Mouse (Mus musculus) intestine, embryonic 14.5 days (tissue): ENCODE data around the gene Ms4a5. TPM values are rescaled to one million over a fixed set of nuclear protein-coding genes. Genes with fewer than 3 reads are reported as not detected.
"Not testable (repeated sequence)": the region's sequence is repeated elsewhere in the genome, so short reads cannot be mapped to it uniquely, and the experiment has no call there.

ENCODE experiments used
- ATAC-seq: fragments of 200-750 bp; cut with Nextera tagmentation; replicated peaks from 2 replicates; pipeline ENCODE4 v1.8.0; 2017; ENCODE audit warnings: low read depth, moderate number of reproducible peaks, moderate TSS enrichment, moderate library complexity; ENCODE audit not compliant: low FRiP score, low TSS enrichment
- DNase-seq: peaks from one replicate; pipeline ENCODE4 v3.0.0-alpha.2; 2018; ENCODE audit warnings: low spot score
- H3K27ac ChIP-seq: fragments of 300-500 bp; sonication (generic); 2 replicates; pipeline ENCODE4 v1.5.1; 2014; ENCODE audit warnings: low read depth, mild to moderate bottlenecking, control low read depth
- H3K27me3 ChIP-seq: fragments of 300-500 bp; sonication (generic); replicated peaks from 2 replicates; pipeline ENCODE4 v1.6.1; 2014; ENCODE audit warnings: low read length, control low read depth; ENCODE audit not compliant: control insufficient read depth, insufficient read depth
- H3K36me3 ChIP-seq: fragments of 300-500 bp; sonication (generic); 2 replicates; pipeline ENCODE4 v1.6.1; 2014; ENCODE audit warnings: low read length, control low read depth; ENCODE audit not compliant: control insufficient read depth, insufficient read depth
- H3K4me1 ChIP-seq: fragments of 300-500 bp; sonication (generic); replicated peaks from 2 replicates; pipeline ENCODE4 v1.6.1; 2014; ENCODE audit warnings: low read length, control low read depth, mixed read lengths; ENCODE audit not compliant: control insufficient read depth, insufficient read depth
- H3K4me2 ChIP-seq: fragments of 300-500 bp; sonication (generic); 2 replicates; pipeline ENCODE4 v1.6.1; 2014; ENCODE audit warnings: low read length
- H3K4me3 ChIP-seq: fragments of 300-500 bp; sonication (generic); 2 replicates; pipeline ENCODE4 v1.5.1; 2014; ENCODE audit warnings: low read depth, low read length, control low read depth, mixed read lengths
- H3K9ac ChIP-seq: fragments of 300-500 bp; sonication (generic); 2 replicates; pipeline ENCODE4 v1.6.1; 2014; ENCODE audit warnings: mild to moderate bottlenecking, low read length
- H3K9me3 ChIP-seq: fragments of 300-500 bp; sonication (generic); 2 replicates; pipeline ENCODE4 v1.6.1; 2016; ENCODE audit warnings: low read length, control low read depth; ENCODE audit not compliant: control insufficient read depth
- WGBS: fragments of 180-500 bp; shearing (Covaris S2); extraction: QIAGEN DNeasy Blood & Tissue Kit; methylation state at CpG from one replicate; pipeline ENCODE4 v1.1.7; 2014; 5-methylcytosine and 5-hydroxymethylcytosine counted together
- polyA plus RNA-seq: library from polyadenylated mRNA; unstranded; fragments of >200 nt; fragmentation: Nextera tagmentation; extraction: Ambion mirVana; gene quantifications from 2 replicates; pipeline ENCODE4 v1.2.1, GENCODE M21; 2014

The Ms4a5 gene
- polyA plus RNA-seq, 1 experiment from 2014 or later, result not detected

DNA sequence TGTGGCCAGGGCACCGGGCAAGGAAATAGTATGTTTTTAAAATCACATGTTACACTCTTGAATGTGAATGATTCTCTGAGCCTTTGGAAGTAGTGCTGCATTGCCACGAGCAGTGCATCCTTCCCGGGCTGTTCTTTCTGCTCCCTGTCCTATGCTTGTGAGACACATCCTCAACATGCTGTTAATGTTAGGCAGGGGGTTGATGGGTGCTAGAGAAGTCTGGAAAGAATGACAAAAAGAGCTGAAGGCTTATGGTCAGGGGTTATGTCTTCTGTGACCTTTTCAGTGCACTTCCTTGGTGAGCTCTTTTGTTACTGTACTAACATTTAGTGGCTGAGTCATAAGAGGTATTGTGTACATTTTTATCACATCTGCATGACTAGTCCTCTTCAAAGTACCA, 3.5 kb downstream of the Ms4a5 start:
- H3K27me3 ChIP-seq, result no peaks in the 10 kb centered on the region
- no peak overlapping the region for H3K27ac ChIP-seq
- no peak overlapping the region for H3K4me2 ChIP-seq
- ATAC-seq (no peak), DNase-seq (no peak)
- no peak overlapping the region for H3K4me3 ChIP-seq
- no peaks in the 10 kb centered on the region for H3K36me3 ChIP-seq
- H3K4me1 ChIP-seq, result peaks cover 12% of the 10 kb centered on the region; the same call in 1 of the 2 replicates
- no peaks in the 10 kb centered on the region for H3K9me3 ChIP-seq
- H3K9ac ChIP-seq, result no peak overlapping the region
- 74% methylated on average over 3 of the region's 3 CpGs for WGBS

DNA sequence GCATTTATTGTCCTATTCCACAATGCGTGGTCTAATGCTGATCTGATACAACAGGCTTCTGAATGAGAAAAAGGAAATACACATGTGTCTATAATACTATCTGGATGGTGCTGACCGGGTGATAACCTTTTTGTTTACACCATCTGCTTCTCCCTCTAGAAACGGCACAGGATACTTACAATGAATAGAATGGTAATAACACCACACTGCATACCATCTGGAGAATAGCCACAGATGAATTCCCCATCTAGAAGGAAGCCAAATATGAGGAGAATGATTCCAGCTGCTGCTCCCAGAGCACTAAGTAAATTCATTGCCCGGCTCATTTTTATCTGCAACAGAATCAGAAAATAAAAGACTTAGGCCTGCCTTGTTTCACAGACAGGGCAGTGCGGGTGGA, 7.2 kb downstream of the Ms4a5 start:
- H3K9me3 ChIP-seq, result no peaks in the 10 kb centered on the region
- no peak overlapping the region for H3K4me3 ChIP-seq
- H3K27ac ChIP-seq, result peak overlapping the region; percentile 69; the same call in 1 of the 2 replicates
- ATAC-seq, result 0 out of 2 replicates have a peak, but pooled peaks have one; percentile 43
- H3K9ac ChIP-seq, result no peak overlapping the region
- H3K36me3 ChIP-seq, result no peaks in the 10 kb centered on the region
- 17% methylated on average over 5 of the region's 5 CpGs for WGBS
- H3K27me3 ChIP-seq, result no peaks in the 10 kb centered on the region
- no peak overlapping the region for H3K4me2 ChIP-seq
- peaks cover 12% of the 10 kb centered on the region; the same call in 1 of the 2 replicates for H3K4me1 ChIP-seq
- DNase-seq, result no peak

GRCm38 (mm10) chr19:11266956-11267355, 16.7 kb downstream of the Ms4a5 start:
- WGBS, result 75% methylated on average over 4 of the region's 4 CpGs
- no peaks in the 10 kb centered on the region for H3K9me3 ChIP-seq
- no peaks in the 10 kb centered on the region for H3K27me3 ChIP-seq

GRCm38 (mm10) chr19:11266052-11266845, 17.4 kb downstream of the Ms4a5 start, which contains the start of gene Ms4a1:
Gene Ms4a1 (minus strand): TSS chr19:11266241.
- no peaks in the 10 kb centered on the region for H3K9me3 ChIP-seq
- no peak within 1 kb of the TSS for H3K27ac ChIP-seq
- no peak within 1 kb of the TSS for H3K4me2 ChIP-seq
- DNase-seq, result no peak
- H3K4me1 ChIP-seq, result no peaks in the 10 kb centered on the region
- H3K27me3 ChIP-seq, result no peaks in the 10 kb centered on the region
- H3K4me3 ChIP-seq, result no peak within 1 kb of the TSS
- H3K9ac ChIP-seq, result no peak within 1 kb of the TSS
- ATAC-seq, result no peak
- WGBS, result 82% methylated on average over 8 of the region's 8 CpGs
- no peaks in the 10 kb centered on the region for H3K36me3 ChIP-seq

More at GRCm38 (mm10) chr19:11266956-11267355, 16.7 kb downstream of the Ms4a5 start:
- Histone ChIP-seq H3K4me3 (no peak overlapping the region), H3K36me3 (no peaks in the 10 kb centered on the region), H3K9ac (no peak overlapping the region), H3K4me2 (no peak overlapping the region), H3K4me1 (no peaks in the 10 kb centered on the region), H3K27ac (no peak overlapping the region)
- ATAC-seq, result no peak
- DNase-seq, result no peak

DNA sequence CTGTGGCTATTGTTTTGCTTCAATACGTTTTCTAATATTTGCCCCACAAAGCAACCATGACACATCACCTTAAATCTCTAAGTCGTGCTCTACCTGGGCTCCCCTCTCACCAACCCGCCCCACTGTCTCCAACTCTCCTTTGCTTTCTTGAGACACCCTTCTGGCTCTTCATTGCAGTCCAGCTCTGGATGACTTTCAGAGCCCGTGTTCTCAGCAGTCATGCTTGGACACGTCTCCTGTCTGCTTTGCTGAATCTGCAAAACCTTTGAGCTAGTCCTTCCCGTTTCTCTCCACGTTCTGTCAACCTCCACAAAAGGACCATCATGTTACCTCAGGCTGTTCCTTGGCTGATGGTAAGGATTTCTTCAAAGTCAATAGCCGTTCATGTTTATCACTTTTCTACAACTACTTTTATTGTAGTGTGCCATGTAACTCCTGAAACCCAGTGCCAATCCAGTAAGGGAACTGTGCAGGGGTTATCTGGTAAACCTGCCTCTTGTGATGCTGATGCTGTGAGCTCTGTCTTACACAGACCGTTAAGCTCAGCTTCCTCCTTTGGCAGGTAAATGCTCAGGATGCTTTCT, 19.0 kb downstream of the Ms4a5 start:
- no peak for DNase-seq

DNA sequence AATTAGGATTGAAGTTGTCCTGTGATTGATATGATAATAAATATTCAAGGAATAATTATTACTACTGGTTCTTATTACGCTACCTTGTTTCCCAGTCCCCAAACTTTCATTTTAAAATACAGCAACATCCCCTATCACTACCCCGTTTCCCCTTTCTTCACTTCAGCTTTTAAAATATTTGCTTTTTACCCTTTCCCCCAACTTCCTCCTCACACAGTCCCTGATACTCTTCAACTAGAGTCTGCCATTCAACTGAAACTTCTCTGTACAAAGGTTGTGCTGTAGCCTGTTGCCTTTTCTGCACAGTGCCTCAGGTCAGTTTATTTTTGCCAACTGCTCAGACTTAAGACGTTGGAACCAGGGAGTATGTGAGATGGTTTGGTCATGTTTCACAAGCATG, 20.1 kb downstream of the Ms4a5 start:
- Histone ChIP-seq H3K27ac (no peak overlapping the region), H3K27me3 (no peaks in the 10 kb centered on the region), H3K9me3 (no peaks in the 10 kb centered on the region), H3K36me3 (no peaks in the 10 kb centered on the region), H3K4me1 (no peaks in the 10 kb centered on the region), H3K4me2 (no peak overlapping the region), H3K9ac (no peak overlapping the region), H3K4me3 (no peak overlapping the region)
- no peak for ATAC-seq
- no peak for DNase-seq
- WGBS, result 78% methylated on average over 3 of the region's 3 CpGs

More for the DNA sequence above, 19.0 kb downstream of the Ms4a5 start:
- Histone ChIP-seq H3K36me3 (no peaks in the 10 kb centered on the region), H3K27ac (no peak overlapping the region), H3K9me3 (no peaks in the 10 kb centered on the region), H3K9ac (no peak overlapping the region), H3K4me3 (no peak overlapping the region), H3K4me2 (no peak overlapping the region), H3K27me3 (no peaks in the 10 kb centered on the region), H3K4me1 (no peaks in the 10 kb centered on the region)
- ATAC-seq, result no peak
- WGBS, result 83% methylated on average over 9 of the region's 9 CpGs

- not testable (repeated sequence) for H3K27me3 ChIP-seq, ATAC-seq, H3K4me2 ChIP-seq, DNase-seq, H3K27ac ChIP-seq, H3K36me3 ChIP-seq, H3K4me3 ChIP-seq, H3K9ac ChIP-seq, H3K9me3 ChIP-seq, H3K4me1 ChIP-seq
- WGBS, result 73% methylated on average over 4 of the region's 4 CpGs
Observed at GRCm38 (mm10) chr19:11262932-11263331, 20.7 kb downstream of the Ms4a5 start.

- Histone ChIP-seq H3K4me1 (no peaks in the 10 kb centered on the region), H3K9me3 (no peaks in the 10 kb centered on the region), H3K9ac (no peak overlapping the region), H3K27me3 (no peaks in the 10 kb centered on the region), H3K27ac (no peak overlapping the region), H3K4me2 (no peak overlapping the region), H3K36me3 (no peaks in the 10 kb centered on the region), H3K4me3 (no peak overlapping the region)
- ATAC-seq (no peak), DNase-seq (no peak)
- 90% methylated on average over 2 of the region's 2 CpGs for WGBS
Observed at GRCm38 (mm10) chr19:11261522-11261921, 22.2 kb downstream of the Ms4a5 start.
